Mouse (Mus musculus): ENCODE measurements around the gene Pogk. TPM values are rescaled to one million over a fixed set of nuclear protein-coding genes. Genes with fewer than 3 reads are reported as not detected.

Gene Pogk
- polyA plus RNA-seq (2012; rRNA removed) = 3.2 and 3.5 TPM in 2 replicates

DNA sequence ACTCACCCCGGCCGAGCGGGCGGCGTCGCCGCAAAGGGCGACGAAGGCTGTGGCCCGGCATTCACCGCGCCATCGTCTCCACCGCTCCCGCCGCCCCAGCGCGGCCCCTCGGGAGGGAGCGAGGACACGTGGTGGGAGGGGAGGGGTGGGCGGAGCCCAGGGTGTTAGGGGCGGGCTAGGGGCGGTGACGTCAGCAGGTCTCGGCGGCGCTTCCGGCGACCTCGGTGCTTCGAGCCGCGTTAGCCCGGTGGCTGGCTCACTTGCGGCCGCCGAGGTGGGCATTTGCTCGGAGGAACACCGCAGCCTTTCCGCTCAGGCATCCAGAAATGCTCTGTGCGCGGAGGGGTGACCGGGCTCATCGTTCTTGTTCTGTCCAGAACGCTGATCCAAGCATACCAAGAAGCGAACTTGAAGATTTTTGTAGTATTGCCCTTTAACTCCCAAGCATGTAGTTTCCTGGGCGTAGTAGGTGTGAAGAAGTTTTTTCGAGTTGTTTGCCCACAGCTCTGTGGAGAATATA lies at the start of gene Pogk:
Gene Pogk, minus strand, starts transcription at position 163 of the 520 bp plus-strand sequence.

DNA sequence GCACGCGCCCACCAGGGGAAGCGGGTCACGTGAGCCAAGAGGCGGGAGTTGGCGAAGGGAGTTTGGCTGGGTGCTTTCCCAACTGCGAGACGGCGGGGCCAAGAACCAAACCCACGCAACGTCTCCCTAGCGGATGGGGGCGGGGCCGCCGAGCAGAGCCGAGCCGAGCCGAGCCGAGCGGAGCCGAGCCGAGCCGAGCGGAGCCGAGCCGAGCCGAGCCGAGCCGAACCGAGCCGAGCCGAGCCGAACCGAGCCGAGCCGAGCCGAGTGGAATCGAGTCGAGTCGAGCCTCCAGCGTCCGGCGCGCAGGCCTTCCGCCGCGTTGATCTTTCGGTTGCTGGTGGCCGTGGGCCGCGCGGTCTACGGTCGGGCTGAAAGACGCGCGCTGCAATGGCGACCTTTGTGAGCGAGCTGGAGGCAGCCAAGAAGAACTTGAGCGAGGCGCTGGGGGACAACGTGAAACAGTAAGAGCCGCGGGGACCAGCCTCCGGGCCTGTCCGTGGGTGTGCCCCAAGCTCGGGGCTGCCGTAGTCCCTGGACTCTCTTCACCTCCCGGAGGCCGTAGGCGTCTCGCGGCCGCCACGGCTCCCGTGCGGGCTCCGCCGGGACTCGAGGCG lies 30.5 kb downstream of the Pogk start, which contains the start of gene Tada1:
Gene Tada1, plus strand, starts transcription at position 85 of the 617 bp plus-strand sequence.

Other genes with a start within 250 kb of the Pogk start
- gene Mael, start 171.1 kb downstream of the Pogk start, polyA plus RNA-seq (2012; rRNA removed) = not detected in 2 replicates
- gene Ildr2, start 155.7 kb downstream of the Pogk start, polyA plus RNA-seq (2012; rRNA removed) = 0.90 and 0.93 TPM in 2 replicates
- 10.4 and 11.3 TPM in 2 replicates for gene Tada1, start 30.8 kb downstream of the Pogk start, polyA plus RNA-seq (2012; rRNA removed)
- not detected in 2 replicates for gene Gm4846, start 87.7 kb upstream of the Pogk start, polyA plus RNA-seq (2012; rRNA removed)
- not detected in 2 replicates for gene Gm4847, start 237.8 kb upstream of the Pogk start, polyA plus RNA-seq (2012; rRNA removed)